8 mouse cellular contexts compared by ENCODE assay signal in genomic region chr11:87737175-87737740, GRCm38 (mm10). TPM values are rescaled to one million over a fixed set of nuclear protein-coding genes. Genes with fewer than 3 reads are reported as not detected.
DNase-seq lines count a peak whose midpoint lies in the region; ATAC-seq and TF ChIP-seq lines count a peak whose summit lies in the region.

Supt4a (plus strand) TSS chr11:87737552.

- peak; percentile 72 for ATAC-seq in G1E (ENCODE audit: extremely low read depth, insufficient number of reproducible peaks, low FRiP score, poor library complexity, severe bottlenecking)
- peak; percentile 94 for ATAC-seq in forebrain, embryonic 15.5 days (replicated peaks)
- ATAC-seq in lung, embryonic 15.5 days (ENCODE audit: borderline replicate concordance, extremely low read depth, low FRiP score, low TSS enrichment): peak; percentile 93

- peak; percentile 70 for DNase-seq in G1E (ENCODE audit: low spot score)
- peak; percentile 95 for DNase-seq in cerebellum, adult 11-12 months
- peak; percentile 89 for DNase-seq in heart, postnatal 25 days (ENCODE audit: low spot score)
- DNase-seq in layer of hippocampus, adult 2 months (ENCODE audit: low spot score in 2 of 2): peak; percentile 93 to 96
- peak; percentile 90 for DNase-seq in ovary, adult 18-20 months (ENCODE audit: low spot score)
- peak; percentile 99 for DNase-seq in thymus, postnatal 0 days (ENCODE audit: low spot score)

- peaks cover 79% of the 10 kb centered on the region for H3K4me1 ChIP-seq in G1E (ENCODE audit: insufficient read depth, low read depth, low read length)
- H3K4me1 ChIP-seq in forebrain, embryonic 15.5 days: peaks cover 28% of the 10 kb centered on the region
- H3K4me1 ChIP-seq in lung, embryonic 15.5 days: peaks cover 17% of the 10 kb centered on the region

- intact Hi-C loops in heart, postnatal 25 days (cut with DNase I): no loop called here

- peak within 1 kb of the TSS; percentile 75 for H3K9ac ChIP-seq in forebrain, embryonic 15.5 days (replicated peaks)
- H3K9ac ChIP-seq in lung, embryonic 15.5 days: peak within 1 kb of the TSS; percentile 63

- peak within 1 kb of the TSS; percentile 90 for H3K4me2 ChIP-seq in forebrain, embryonic 15.5 days (replicated peaks)
- H3K4me2 ChIP-seq in lung, embryonic 15.5 days: peak within 1 kb of the TSS; percentile 75

- H3K4me3 ChIP-seq in G1E (ENCODE audit: low read depth, low read length): peak within 1 kb of the TSS; percentile 77
- H3K4me3 ChIP-seq in forebrain, embryonic 15.5 days: peak within 1 kb of the TSS; percentile 66
- peak within 1 kb of the TSS; percentile 80 for H3K4me3 ChIP-seq in layer of hippocampus, adult 2 months
- H3K4me3 ChIP-seq in lung, embryonic 15.5 days: peak within 1 kb of the TSS; percentile 72

- TF ChIP-seq CTCF in G1E (IDR thresholded peaks at IDR 0.05; ENCODE audit: low read depth, low read length): no peak
- no peak for TF ChIP-seq CTCF in layer of hippocampus, adult 2 months (conservative IDR thresholded peaks at IDR 0.05)

- H3K27ac ChIP-seq in forebrain, embryonic 15.5 days (replicated peaks): peak within 1 kb of the TSS; percentile 87
- peak within 1 kb of the TSS; percentile 90 for H3K27ac ChIP-seq in layer of hippocampus, adult 2 months
- peak within 1 kb of the TSS; percentile 90 for H3K27ac ChIP-seq in lung, embryonic 15.5 days

- H3K36me3 ChIP-seq in G1E (replicated peaks): peaks cover 62% of the 10 kb centered on the region
- H3K36me3 ChIP-seq in forebrain, embryonic 15.5 days: peaks cover 27% of the 10 kb centered on the region
- H3K36me3 ChIP-seq in lung, embryonic 15.5 days: peaks cover 23% of the 10 kb centered on the region

- H3K27me3 ChIP-seq in G1E (ENCODE audit: insufficient read depth, low read length): no peaks in the 10 kb centered on the region
- H3K27me3 ChIP-seq in forebrain, embryonic 15.5 days: no peaks in the 10 kb centered on the region
- no peaks in the 10 kb centered on the region for H3K27me3 ChIP-seq in lung, embryonic 15.5 days

- under 1% methylated on average over 57 of the region's 57 CpGs for WGBS in forebrain, embryonic 15.5 days
- WGBS in lung, embryonic 15.5 days: under 1% methylated on average over 33 of the region's 57 CpGs

- H3K9me3 ChIP-seq in G1E (replicated peaks): no peaks in the 10 kb centered on the region
- no peaks in the 10 kb centered on the region for H3K9me3 ChIP-seq in forebrain, embryonic 15.5 days
- H3K9me3 ChIP-seq in lung, embryonic 15.5 days: no peaks in the 10 kb centered on the region

RNA-seq across cellular contexts. Expression of gene Supt4a, which starts in this region (rescaled TPM):
- 64.1 and 95.8 TPM in 2 replicates for total RNA-seq in G1E (2014; fragmentation: Nextera tagmentation)
- 155 and 172 TPM in 2 replicates for total RNA-seq in G1E (2017)
- polyA plus RNA-seq in G1E (2012): 14.7 and 15.4 TPM in 2 replicates
- 160 and 164 TPM in 2 replicates for polyA plus RNA-seq in forebrain, embryonic 15.5 days (2015; fragmentation: Nextera tagmentation; extraction: Ambion mirVana)
- total RNA-seq in heart, postnatal 25 days (2021): 10 to 100 TPM; 42.9 to 46.7 TPM
- total RNA-seq in layer of hippocampus, adult 2 months (2021): 10 to 100 TPM; 72.1 to 72.8 TPM
- polyA plus RNA-seq in lung, embryonic 15.5 days (2015; fragmentation: Nextera tagmentation; extraction: Ambion mirVana): 144 and 155 TPM in 2 replicates
- polyA plus RNA-seq in thymus, postnatal 0 days (2015; fragmentation: Nextera tagmentation; extraction: Ambion mirVana): 425 and 454 TPM in 2 replicates

Comparison
In these comparisons a context has a peak if more than half of its experiments do, and no peak if none do; other contexts are left out.
1. Peak in every context shown above with its lines: DNase-seq, ATAC-seq, H3K4me3 ChIP-seq and H3K27ac ChIP-seq.